25 mouse cellular contexts compared by ENCODE assay signal in genomic region chr11:98877001-98877400, GRCm38 (mm10). TPM values are rescaled to one million over a fixed set of nuclear protein-coding genes. Genes with fewer than 3 reads are reported as not detected.
DNase-seq lines count a peak whose midpoint lies in the region; ATAC-seq and TF ChIP-seq lines count a peak whose summit lies in the region.
"Had no signal": no experiment of that assay in that cellular context is flagged by ENCODE, and none has a peak within 500 bp of the region (broad histone marks: within the 10 kb centered on the region; RNA-seq: fewer than 3 reads in every experiment).

No protein-coding gene starts in this region.

- peak; percentile 27; the same call in 1 of the 2 replicates for ATAC-seq in liver, postnatal 0 days
- ATAC-seq: hindbrain, embryonic 16.5 days; intestine, embryonic 16.5 days; midbrain, embryonic 16.5 days had no signal

- no peak overlapping the region; the same call in 1 of the 2 replicates for H3K27ac ChIP-seq in liver, postnatal 0 days (ENCODE audit: low read depth)
- H3K27ac ChIP-seq: embryonic facial prominence, embryonic 13.5 days; forebrain, embryonic 12.5 days; hindbrain, embryonic 10.5 days; limb, embryonic 15.5 days had no signal

- no peak overlapping the region for H3K4me2 ChIP-seq in liver, postnatal 0 days (ENCODE audit: low read depth, low read length)
- H3K4me2 ChIP-seq: embryonic facial prominence, embryonic 13.5 days; forebrain, embryonic 12.5 days; heart, embryonic 11.5 days; limb, embryonic 15.5 days; lung, embryonic 14.5 days had no signal

- no peak for DNase-seq in liver, postnatal 0 days
- no peak for DNase-seq in liver
- DNase-seq in kidney, adult 8-10 months: peak; percentile 57 to 63
- peak; percentile 49 for DNase-seq in kidney, postnatal 10 days
- DNase-seq in yolk sac, embryonic 10.5 days (ENCODE audit: low spot score): peak; percentile 32
- no peak for DNase-seq in adrenal gland, adult 18-20 months (ENCODE audit: low spot score in 2 of 2)
- DNase-seq in embryo, embryonic 11 days: no peak
- DNase-seq: adrenal gland, adult 2 months; cerebellum, adult 18-20 months; cerebellum, postnatal 14 days; heart, adult 11 months; left cerebral cortex, postnatal 4 days; lung, embryonic 14.5 days; lung, postnatal 4 days; thymus, postnatal 14 days had no signal

- WGBS in liver, postnatal 0 days (ENCODE audit: insufficient replicate concordance): 76% methylated on average over 9 of the region's 9 CpGs

- no peak overlapping the region for H3K4me3 ChIP-seq in liver, postnatal 0 days (ENCODE audit: low read depth, low read length)
- H3K4me3 ChIP-seq: embryonic facial prominence, embryonic 13.5 days; erythroblast, embryonic 14.5 days; forebrain, embryonic 12.5 days; hindbrain, embryonic 10.5 days; limb, embryonic 15.5 days; myocyte had no signal

- H3K9ac ChIP-seq in liver, postnatal 0 days (replicated peaks): no peak overlapping the region
- H3K9ac ChIP-seq: embryonic facial prominence, embryonic 13.5 days; forebrain, embryonic 12.5 days; limb, embryonic 15.5 days; lung, embryonic 14.5 days had no signal

- peaks cover 5% of the 10 kb centered on the region; the same call in 1 of the 2 replicates for H3K4me1 ChIP-seq in liver, postnatal 0 days (ENCODE audit: insufficient read depth)
- H3K4me1 ChIP-seq: forebrain, embryonic 12.5 days had no signal

- H3K36me3 ChIP-seq in liver, postnatal 0 days (replicated peaks; ENCODE audit: insufficient read depth, low read length): peaks cover 8% of the 10 kb centered on the region; the same call in 1 of the 2 replicates

- H3K27me3 ChIP-seq in liver, postnatal 0 days (ENCODE audit: insufficient read depth, low read length): no peaks in the 10 kb centered on the region
- H3K27me3 ChIP-seq: embryonic facial prominence, embryonic 13.5 days; forebrain, embryonic 12.5 days; limb, embryonic 15.5 days had no signal

- H3K9me3 ChIP-seq in liver, postnatal 0 days (ENCODE audit: low read length): no peaks in the 10 kb centered on the region
- H3K9me3 ChIP-seq: embryonic facial prominence, embryonic 13.5 days; forebrain, embryonic 12.5 days; hindbrain, embryonic 10.5 days; limb, embryonic 15.5 days had no signal

- TF ChIP-seq CTCF in liver, postnatal 0 days (IDR thresholded peaks at IDR 0.05; ENCODE audit: low read depth): no peak

- TF ChIP-seq EP300 in liver, postnatal 0 days (IDR thresholded peaks at IDR 0.05; ENCODE audit: low read depth): no peak

RNA-seq across cellular contexts. Expression of gene Wipf2, which starts 13.6 kb away (rescaled TPM):
- polyA plus RNA-seq in liver, postnatal 0 days (2015; fragmentation: Nextera tagmentation; extraction: Ambion mirVana): 1.2 TPM in 2 replicates
- 10 to 100 TPM; 20.0 to 22.2 TPM for total RNA-seq in adrenal gland, adult 18-20 months (2021)

RNA-seq across cellular contexts. Expression of gene Cdc6, which starts 30.6 kb away (rescaled TPM):
- polyA plus RNA-seq in liver, postnatal 0 days (2015; fragmentation: Nextera tagmentation; extraction: Ambion mirVana): 19.1 and 22.3 TPM in 2 replicates
- under 1 TPM; 0.32 to 0.43 TPM for total RNA-seq in adrenal gland, adult 18-20 months (2021)

RNA-seq across cellular contexts. Expression of gene Rapgefl1, which starts 40.4 kb away (rescaled TPM):
- 0.11 and 0.21 TPM in 2 replicates for polyA plus RNA-seq in liver, postnatal 0 days (2015; fragmentation: Nextera tagmentation; extraction: Ambion mirVana)
- total RNA-seq in adrenal gland, adult 18-20 months (2021): under 1 TPM; 0.36 to 0.58 TPM
- polyA plus RNA-seq: erythroblast, embryonic 14.5 days had no signal

RNA-seq across cellular contexts. Expression of gene Rara, which starts 50.6 kb away (rescaled TPM):
- polyA plus RNA-seq in liver, postnatal 0 days (2015; fragmentation: Nextera tagmentation; extraction: Ambion mirVana): 5.4 and 5.6 TPM in 2 replicates
- 10 to 100 TPM; 16.2 to 16.7 TPM for total RNA-seq in adrenal gland, adult 18-20 months (2021)

Comparison
In these comparisons a context has a peak if more than half of its experiments do, and no peak if none do; other contexts are left out.
1. DNase-seq: peak in kidney, adult 8-10 months (2 of 2), kidney, postnatal 10 days (single experiment) and yolk sac, embryonic 10.5 days (single experiment); none in liver, postnatal 0 days (single experiment), liver (single experiment), adrenal gland, adult 18-20 months (0 of 2) and embryo, embryonic 11 days (single experiment).